Mouse (Mus musculus): ENCODE data around the gene Adam19.

GRCm38 (mm10) chr11:46090951-46091667 lies 35.3 kb downstream of the Adam19 start:
- TF ChIP-seq CTCF (conservative IDR thresholded peaks at IDR 0.05; ENCODE audit: insufficient read depth, insufficient read length, low read depth, low read length) (no peak), POLR2A (IDR thresholded peaks at IDR 0.05; ENCODE audit: low read depth, low read length) (no peak)
